Mouse (Mus musculus): ENCODE data around the gene Sult3a2.
"Not testable (repeated sequence)": the region's sequence is repeated elsewhere in the genome, so short reads cannot be mapped to it uniquely, and the experiment has no call there.

- TF ChIP-seq POLR2A, CTCF (IDR thresholded peaks at IDR 0.05; ENCODE audit: insufficient read depth, low read depth, low read length): not testable (repeated sequence)
These were observed 51.3 kb downstream of the Sult3a2 start for GRCm38 (mm10) chr10:33735251-33735650.
